In genomic region chr19:10723649-10724048, GRCm38 (mm10) we compare ENCODE assay signal across 14 mouse cellular contexts. TPM values are rescaled to one million over a fixed set of nuclear protein-coding genes. Genes with fewer than 3 reads are reported as not detected.
A peak's percentile ranks its signal among the peaks of the same experiment; 100 is the strongest.
DNase-seq lines count a peak whose midpoint lies in the region; ATAC-seq and TF ChIP-seq lines count a peak whose summit lies in the region.
"Had no signal": no experiment of that assay in that cellular context is flagged by ENCODE, and none has a peak within 500 bp of the region (broad histone marks: within the 10 kb centered on the region; RNA-seq: fewer than 3 reads in every experiment).

No protein-coding gene starts in this region.

- H3K27ac ChIP-seq in forebrain, embryonic 10.5 days: peak overlapping the region; percentile 65; the same call in 1 of the 2 replicates
- H3K27ac ChIP-seq in forebrain, embryonic 11.5 days (ENCODE audit: low read depth, low read length): no peak overlapping the region
- H3K27ac ChIP-seq in ES-E14 (ENCODE audit: insufficient read depth, low read depth, low read length, poor library complexity, severe bottlenecking): no peak overlapping the region
- peak overlapping the region; percentile 71; the same call in 1 of the 2 replicates for H3K27ac ChIP-seq in embryonic facial prominence, embryonic 14.5 days (replicated peaks; ENCODE audit: low read depth, low read length)
- H3K27ac ChIP-seq in midbrain, embryonic 11.5 days (ENCODE audit: low read depth, low read length): no peak overlapping the region
- H3K27ac ChIP-seq: embryonic facial prominence, embryonic 12.5 days; heart, embryonic 13.5 days had no signal

- H3K4me1 ChIP-seq in forebrain, embryonic 10.5 days: peaks cover 48% of the 10 kb centered on the region
- peaks cover 18% of the 10 kb centered on the region for H3K4me1 ChIP-seq in forebrain, embryonic 11.5 days (replicated peaks; ENCODE audit: control insufficient read depth, insufficient read depth, low read length)
- H3K4me1 ChIP-seq in ES-E14 (ENCODE audit: control insufficient read depth in 2 of 2, insufficient read depth in 2 of 2, low read length in 2 of 2, poor library complexity in 1 of 2): peaks cover 0 to 18% of the 10 kb centered on the region in 2 experiments; a peak in 3 of 4 replicates
- H3K4me1 ChIP-seq in embryonic facial prominence, embryonic 14.5 days (ENCODE audit: control insufficient read depth, insufficient read depth, low read length): peaks cover 19% of the 10 kb centered on the region; the same call in 1 of the 2 replicates
- H3K4me1 ChIP-seq in midbrain, embryonic 11.5 days (ENCODE audit: control insufficient read depth, insufficient read depth, low read length): peaks cover 9% of the 10 kb centered on the region

- no peak for ATAC-seq in forebrain, embryonic 11.5 days (replicated peaks; ENCODE audit: low FRiP score)
- peak; percentile 77 for ATAC-seq in embryonic facial prominence, embryonic 14.5 days (ENCODE audit: low read depth)
- peak; percentile 12; the same call in 1 of the 2 replicates for ATAC-seq in midbrain, embryonic 11.5 days (ENCODE audit: low FRiP score)
- no peak for ATAC-seq in cerebellum, adult (ENCODE audit: insufficient number of reproducible peaks, low FRiP score, low TSS enrichment)

- no peaks in the 10 kb centered on the region for H3K36me3 ChIP-seq in forebrain, embryonic 10.5 days (replicated peaks)
- H3K36me3 ChIP-seq in forebrain, embryonic 11.5 days (ENCODE audit: control insufficient read depth, insufficient read depth, low read length): no peaks in the 10 kb centered on the region
- no peaks in the 10 kb centered on the region for H3K36me3 ChIP-seq in ES-E14 (ENCODE audit: control insufficient read depth, insufficient read depth, low read length, poor library complexity, severe bottlenecking)
- H3K36me3 ChIP-seq in embryonic facial prominence, embryonic 14.5 days (ENCODE audit: control insufficient read depth, insufficient read depth, low read length): no peaks in the 10 kb centered on the region
- no peaks in the 10 kb centered on the region for H3K36me3 ChIP-seq in midbrain, embryonic 11.5 days (ENCODE audit: control insufficient read depth, insufficient read depth, low read length)
- H3K36me3 ChIP-seq: embryonic facial prominence, embryonic 12.5 days; heart, embryonic 13.5 days had no signal

- H3K9me3 ChIP-seq in forebrain, embryonic 10.5 days: no peaks in the 10 kb centered on the region
- no peaks in the 10 kb centered on the region for H3K9me3 ChIP-seq in forebrain, embryonic 11.5 days (ENCODE audit: control insufficient read depth, low read length)
- no peaks in the 10 kb centered on the region for H3K9me3 ChIP-seq in ES-E14 (ENCODE audit: control insufficient read depth, insufficient read depth, low read depth, low read length)
- H3K9me3 ChIP-seq in embryonic facial prominence, embryonic 14.5 days (ENCODE audit: control insufficient read depth, low read length): no peaks in the 10 kb centered on the region
- no peaks in the 10 kb centered on the region for H3K9me3 ChIP-seq in midbrain, embryonic 11.5 days (ENCODE audit: control insufficient read depth, low read length)
- H3K9me3 ChIP-seq: embryonic facial prominence, embryonic 12.5 days; heart, embryonic 13.5 days had no signal

- no peak overlapping the region for H3K4me2 ChIP-seq in forebrain, embryonic 11.5 days (ENCODE audit: low read depth, low read length, severe bottlenecking)
- no peak overlapping the region for H3K4me2 ChIP-seq in embryonic facial prominence, embryonic 14.5 days (ENCODE audit: low read depth, low read length)
- H3K4me2 ChIP-seq in midbrain, embryonic 11.5 days: no peak overlapping the region
- H3K4me2 ChIP-seq: embryonic facial prominence, embryonic 12.5 days had no signal

- in situ Hi-C loops in ES-E14 (cut with MboI; ENCODE audit: low sequenced_read_pairs in 2 of 2, unreplicated experiment in 2 of 2): loop anchor here in 1 of 2 experiments (25.0 kb wide), 1 partner anchor 239 kb away; the partner anchor contains the start of gene Ms4a10

- no peak overlapping the region for H3K9ac ChIP-seq in forebrain, embryonic 11.5 days (ENCODE audit: low read length)
- no peak overlapping the region for H3K9ac ChIP-seq in ES-E14 (ENCODE audit: insufficient read depth, low read depth, low read length, poor library complexity, severe bottlenecking)
- no peak overlapping the region for H3K9ac ChIP-seq in embryonic facial prominence, embryonic 14.5 days (ENCODE audit: low read depth, low read length)
- no peak overlapping the region for H3K9ac ChIP-seq in midbrain, embryonic 11.5 days (ENCODE audit: low read length)
- H3K9ac ChIP-seq: embryonic facial prominence, embryonic 12.5 days; heart, embryonic 13.5 days had no signal

- H3K4me3 ChIP-seq in forebrain, embryonic 10.5 days: no peak overlapping the region
- H3K4me3 ChIP-seq in forebrain, embryonic 11.5 days (ENCODE audit: low read depth, low read length): no peak overlapping the region
- H3K4me3 ChIP-seq in ES-E14 (ENCODE audit: insufficient read depth in 1 of 2, low read depth in 1 of 2, low read length in 2 of 2, poor library complexity in 1 of 2, severe bottlenecking in 1 of 2): no peak overlapping the region
- H3K4me3 ChIP-seq in embryonic facial prominence, embryonic 14.5 days (ENCODE audit: low read depth, low read length): no peak overlapping the region
- H3K4me3 ChIP-seq in midbrain, embryonic 11.5 days (ENCODE audit: low read depth, low read length): no peak overlapping the region
- H3K4me3 ChIP-seq: embryonic facial prominence, embryonic 12.5 days; heart, embryonic 13.5 days had no signal

- 29% methylated on average over 5 of the region's 5 CpGs for WGBS in forebrain, embryonic 10.5 days
- WGBS in forebrain, embryonic 11.5 days: 32% methylated on average over 5 of the region's 5 CpGs
- WGBS in embryonic facial prominence, embryonic 14.5 days: 40% methylated on average over 5 of the region's 5 CpGs
- 21% methylated on average over 5 of the region's 5 CpGs for WGBS in midbrain, embryonic 11.5 days

- peaks cover 5% of the 10 kb centered on the region; the same call in 1 of the 2 replicates for H3K27me3 ChIP-seq in forebrain, embryonic 10.5 days (ENCODE audit: poor library complexity, severe bottlenecking)
- H3K27me3 ChIP-seq in forebrain, embryonic 11.5 days (ENCODE audit: control insufficient read depth, insufficient read depth, low read length): no peaks in the 10 kb centered on the region
- no peaks in the 10 kb centered on the region for H3K27me3 ChIP-seq in embryonic facial prominence, embryonic 14.5 days (replicated peaks; ENCODE audit: control insufficient read depth, insufficient read depth, low read length)
- H3K27me3 ChIP-seq in midbrain, embryonic 11.5 days (ENCODE audit: control insufficient read depth, insufficient read depth, low read length): no peaks in the 10 kb centered on the region
- H3K27me3 ChIP-seq: embryonic facial prominence, embryonic 12.5 days; heart, embryonic 13.5 days had no signal

- DNase-seq in forebrain, embryonic 10.5 days (ENCODE audit: extremely low spot score, low spot score): no peak
- no peak for DNase-seq in forebrain, embryonic 11.5 days (ENCODE audit: low spot score)
- DNase-seq in ES-E14 (ENCODE audit: low read depth, low spot score): peak; percentile 78
- peak; percentile 90 for DNase-seq in embryonic facial prominence, embryonic 14.5 days (ENCODE audit: low spot score)
- peak; percentile 85 for DNase-seq in midbrain, embryonic 11.5 days (ENCODE audit: low spot score, missing footprints)
- DNase-seq in layer of hippocampus, postnatal 14 days (ENCODE audit: low spot score in 2 of 2): no peak
- DNase-seq in layer of hippocampus, postnatal 10 days (ENCODE audit: low spot score in 2 of 2): no peak
- DNase-seq: B cell, adult 2 months; gastrocnemius, postnatal 10 days; kidney, adult 2 months had no signal

TF ChIP-seq in ES-E14, 5 proteins besides CTCF, POLR2A, EP300 and RAD21:
- TF ChIP-seq HCFC1 (IDR thresholded peaks at IDR 0.05; ENCODE audit: borderline replicate concordance, insufficient read depth, low read length) (no peak), ZNF384 (IDR thresholded peaks at IDR 0.05; ENCODE audit: low read depth, low read length) (no peak), ZC3H11A (IDR thresholded peaks at IDR 0.05; ENCODE audit: borderline replicate concordance, low read depth, low read length) (no peak), MAFK (IDR thresholded peaks at IDR 0.05; ENCODE audit: insufficient read depth, low read depth, low read length) (no peak), CHD2 (IDR thresholded peaks at IDR 0.05; ENCODE audit: low read depth, low read length) (no peak)

RNA-seq across cellular contexts. Expression of gene Cd5, which starts 15.2 kb away (rescaled TPM):
- not detected in 2 replicates for polyA plus RNA-seq in forebrain, embryonic 10.5 days (2016; fragmentation: Nextera tagmentation; extraction: Ambion mirVana)
- 0.05 TPM in 1 of 2 replicates, not detected in the other for polyA plus RNA-seq in forebrain, embryonic 11.5 days (2014; fragmentation: Nextera tagmentation; extraction: Ambion mirVana)
- not detected in 2 replicates for total RNA-seq in ES-E14 (2012; rRNA removed)
- 0.58 and 0.78 TPM in 2 replicates for polyA plus RNA-seq in embryonic facial prominence, embryonic 14.5 days (2014; fragmentation: Nextera tagmentation; extraction: Ambion mirVana)
- 0.08 and 0.22 TPM in 2 replicates for polyA plus RNA-seq in midbrain, embryonic 11.5 days (2014; fragmentation: Nextera tagmentation; extraction: Ambion mirVana)
- total RNA-seq in layer of hippocampus, postnatal 14 days (2021): under 1 TPM in 1 of 2 experiments, not detected in 1; 0.19 TPM
- under 1 TPM; 0.29 to 0.32 TPM for total RNA-seq in layer of hippocampus, postnatal 10 days (2021)
- polyA plus RNA-seq: liver, embryonic 16.5 days had no signal

RNA-seq across cellular contexts. Expression of gene Vps37c, which starts 35.1 kb away (rescaled TPM):
- 33.5 and 36.1 TPM in 2 replicates for polyA plus RNA-seq in forebrain, embryonic 10.5 days (2016; fragmentation: Nextera tagmentation; extraction: Ambion mirVana)
- 32.1 and 33.4 TPM in 2 replicates for polyA plus RNA-seq in forebrain, embryonic 11.5 days (2014; fragmentation: Nextera tagmentation; extraction: Ambion mirVana)
- 6.2 and 6.6 TPM in 2 replicates for total RNA-seq in ES-E14 (2012; rRNA removed)
- polyA plus RNA-seq in embryonic facial prominence, embryonic 14.5 days (2014; fragmentation: Nextera tagmentation; extraction: Ambion mirVana): 34.8 and 35.9 TPM in 2 replicates
- polyA plus RNA-seq in midbrain, embryonic 11.5 days (2014; fragmentation: Nextera tagmentation; extraction: Ambion mirVana): 23.1 and 26.0 TPM in 2 replicates
- total RNA-seq in layer of hippocampus, postnatal 14 days (2021): 10 to 100 TPM; 25.1 to 26.6 TPM
- 10 to 100 TPM; 24.6 to 26.9 TPM for total RNA-seq in layer of hippocampus, postnatal 10 days (2021)

RNA-seq across cellular contexts. Expression of gene Pga5, which starts 45.8 kb away (rescaled TPM):
- not detected in 2 replicates for polyA plus RNA-seq in forebrain, embryonic 10.5 days (2016; fragmentation: Nextera tagmentation; extraction: Ambion mirVana)
- not detected in 2 replicates for polyA plus RNA-seq in forebrain, embryonic 11.5 days (2014; fragmentation: Nextera tagmentation; extraction: Ambion mirVana)
- 3.1 and 4.9 TPM in 2 replicates for total RNA-seq in ES-E14 (2012; rRNA removed)
- 0.14 TPM in 1 of 2 replicates, not detected in the other for polyA plus RNA-seq in embryonic facial prominence, embryonic 14.5 days (2014; fragmentation: Nextera tagmentation; extraction: Ambion mirVana)
- polyA plus RNA-seq in midbrain, embryonic 11.5 days (2014; fragmentation: Nextera tagmentation; extraction: Ambion mirVana): not detected in 2 replicates
- not detected for total RNA-seq in layer of hippocampus, postnatal 14 days (2021)
- not detected for total RNA-seq in layer of hippocampus, postnatal 10 days (2021)
- total RNA-seq: gastrocnemius, postnatal 10 days had no signal
- polyA plus RNA-seq: embryonic facial prominence, embryonic 12.5 days; heart, embryonic 13.5 days had no signal

Comparison
In these comparisons a context has a peak if more than half of its experiments do, and no peak if none do; other contexts are left out.
1. H3K27ac ChIP-seq: peak in forebrain, embryonic 10.5 days (single experiment) and embryonic facial prominence, embryonic 14.5 days (single experiment); none in forebrain, embryonic 11.5 days (single experiment), ES-E14 (single experiment) and midbrain, embryonic 11.5 days (single experiment).
2. DNase-seq: peak in ES-E14 (single experiment), embryonic facial prominence, embryonic 14.5 days (single experiment) and midbrain, embryonic 11.5 days (single experiment); none in forebrain, embryonic 10.5 days (single experiment), forebrain, embryonic 11.5 days (single experiment), layer of hippocampus, postnatal 14 days (0 of 2) and layer of hippocampus, postnatal 10 days (0 of 2).
3. ATAC-seq: peak in embryonic facial prominence, embryonic 14.5 days (single experiment) and midbrain, embryonic 11.5 days (single experiment); none in forebrain, embryonic 11.5 days (single experiment) and cerebellum, adult (single experiment).